Mouse (Mus musculus): Measurements from ENCODE around the gene Crebbp.

Gene Crebbp

DNA sequence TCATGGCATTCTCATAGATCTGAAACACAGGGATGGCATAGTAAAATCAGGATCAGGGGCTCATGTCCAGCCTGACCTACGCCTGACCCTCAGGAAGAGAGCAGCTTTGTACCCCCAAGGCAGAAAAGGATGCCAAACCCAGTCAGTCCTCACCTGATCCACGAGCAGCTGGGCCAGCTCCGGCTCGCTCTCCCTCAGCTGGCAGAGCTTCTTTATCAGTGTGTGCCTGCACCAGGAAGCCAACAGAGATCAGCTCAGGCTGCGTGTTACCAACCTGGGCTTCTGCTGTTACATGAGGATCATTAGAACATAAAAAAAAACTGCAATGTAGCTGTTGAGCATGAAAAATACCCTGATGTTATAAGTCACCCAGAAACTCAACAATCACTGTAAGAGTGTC is 173.6 kb downstream of the Crebbp start:
- no peak for DNase-seq

DNA sequence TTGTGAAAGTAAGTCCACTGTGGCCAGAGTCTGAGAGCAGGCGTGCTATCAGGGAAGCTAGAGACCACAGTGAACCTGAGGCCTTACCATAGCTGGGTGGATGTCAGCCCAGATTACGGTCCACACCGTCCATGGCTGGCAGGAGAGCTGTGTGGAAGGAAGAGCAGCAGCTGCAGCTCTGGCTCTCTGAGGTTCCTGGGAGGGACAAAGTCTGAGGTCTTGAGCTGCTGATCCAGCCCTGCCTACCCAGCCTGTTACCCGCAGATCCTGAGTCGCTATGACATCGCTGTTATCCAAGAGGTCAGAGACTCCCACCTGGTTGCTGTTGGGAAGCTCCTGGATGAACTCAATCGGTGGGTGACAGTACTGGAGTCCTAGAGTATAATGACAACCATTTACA is 176.1 kb downstream of the Crebbp start:
- no peak for DNase-seq

GRCm38 (mm10) chr16:4036807-4037206 is 177.0 kb downstream of the Crebbp start, which contains the start of gene Dnase1:
Dnase1 (plus strand) TSS chr16:4036942.
- no peak for DNase-seq

DNA sequence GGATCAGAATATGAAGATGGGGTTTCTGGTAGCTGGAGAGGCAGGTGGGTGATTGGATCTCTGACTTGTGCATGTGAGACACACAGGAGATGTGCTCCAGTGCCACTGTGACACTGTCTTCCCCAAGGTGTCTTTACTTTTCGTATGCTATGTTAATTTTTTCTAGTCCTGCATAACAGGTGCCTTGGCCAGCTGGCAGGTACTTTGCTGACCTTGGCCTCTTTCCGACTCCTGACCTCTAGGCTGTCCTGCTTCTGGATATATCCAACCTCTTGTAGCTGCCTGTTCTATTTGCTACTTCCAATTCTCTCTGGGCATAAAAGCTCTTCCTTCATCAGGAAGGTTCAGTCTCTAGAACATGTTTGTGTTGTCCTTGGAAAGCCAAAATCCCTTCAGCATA is 178.2 kb downstream of the Crebbp start:
- DNase-seq, result no peak

DNA sequence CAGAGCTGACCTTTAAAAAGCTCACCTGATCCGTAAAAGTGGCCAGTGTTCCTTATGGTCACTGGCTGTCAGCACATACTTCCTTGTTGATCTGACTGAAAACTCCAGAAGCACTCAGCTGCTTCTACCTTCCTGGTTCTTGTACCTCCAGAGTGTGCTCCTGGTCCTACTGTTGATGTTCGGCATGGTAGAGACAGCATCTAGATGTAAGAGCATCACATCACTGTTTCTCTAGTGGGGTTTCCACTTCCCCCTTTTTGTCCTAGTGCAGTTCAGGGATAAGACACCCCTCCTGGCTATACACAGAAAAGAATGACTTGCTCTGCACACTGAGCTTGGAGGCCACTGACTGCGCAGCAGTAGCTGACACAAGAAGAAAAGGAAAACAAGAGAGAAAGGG is 179.3 kb downstream of the Crebbp start:
- no peak for DNase-seq

- DNase-seq, result no peak
These were observed 179.8 kb downstream of the Crebbp start for GRCm38 (mm10) chr16:4033971-4034370.

- no peak for DNase-seq
These were observed 181.5 kb downstream of the Crebbp start for GRCm38 (mm10) chr16:4032341-4032748.

DNA sequence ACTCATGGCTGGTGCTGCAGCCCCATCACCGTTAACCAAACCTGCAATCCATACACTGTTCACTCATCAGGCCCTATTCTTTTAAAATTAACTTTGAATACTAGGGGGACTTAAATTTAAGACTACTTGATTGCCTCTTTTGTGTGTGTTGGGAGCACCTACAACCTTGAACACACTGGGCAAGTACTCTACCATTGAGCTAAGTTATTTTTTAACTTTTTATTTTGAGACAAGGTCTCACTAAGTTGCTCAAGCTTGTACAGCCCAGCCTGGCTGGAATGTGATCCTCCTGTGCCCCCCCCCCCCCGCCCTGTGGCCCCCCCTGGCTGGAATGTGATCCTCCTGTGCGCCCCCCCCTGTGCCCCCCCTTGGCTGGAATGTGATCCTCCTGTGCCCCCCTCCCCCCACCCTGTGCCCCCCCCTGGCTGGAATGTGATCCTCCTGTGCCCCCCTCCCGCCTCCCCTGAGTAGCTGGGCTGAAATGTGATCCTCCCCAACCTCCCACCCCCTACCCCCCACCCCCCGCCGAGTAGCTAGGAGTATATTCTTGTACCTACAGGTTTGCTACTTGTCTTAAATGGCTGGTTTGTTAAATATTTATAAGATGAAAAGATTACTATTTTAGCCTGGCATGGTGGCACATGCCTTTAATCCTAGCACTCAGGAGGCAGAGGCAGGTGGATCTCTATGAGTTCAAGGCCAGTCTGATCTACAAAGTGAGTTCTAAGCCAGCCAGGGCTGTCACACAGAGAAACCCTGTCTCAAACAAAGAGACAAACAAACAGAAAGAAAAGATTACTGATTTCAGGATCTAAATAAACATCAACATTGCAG is 182.1 kb downstream of the Crebbp start:
- DNase-seq, result no peak

Data from right cerebral cortex, postnatal 4 days (tissue).